Mouse (Mus musculus) kidney, embryonic 15.5 days (tissue): Measurements from ENCODE around the gene Clec2h. TPM values are rescaled to one million over a fixed set of nuclear protein-coding genes. Genes with fewer than 3 reads are reported as not detected.
"Not testable (repeated sequence)": the region's sequence is repeated elsewhere in the genome, so short reads cannot be mapped to it uniquely, and the experiment has no call there.

Source experiments
- ATAC-seq: fragments of 200-750 bp; cut with Nextera tagmentation; replicated peaks from 2 replicates; pipeline ENCODE4 v1.8.0; 2017; ENCODE audit warnings: moderate TSS enrichment; ENCODE audit not compliant: low FRiP score
- H3K27ac ChIP-seq: fragments of 300-500 bp; sonication (generic); 2 replicates; pipeline ENCODE4 v1.5.1; 2015; ENCODE audit warnings: mild to moderate bottlenecking, inconsistent platforms
- H3K27me3 ChIP-seq: fragments of 300-500 bp; sonication (generic); 2 replicates; pipeline ENCODE4 v1.6.1; 2015; ENCODE audit warnings: inconsistent platforms
- H3K36me3 ChIP-seq: fragments of 300-500 bp; sonication (generic); 2 replicates; pipeline ENCODE4 v1.6.1; 2015; ENCODE audit warnings: inconsistent platforms
- H3K4me1 ChIP-seq: fragments of 300-500 bp; sonication (generic); 2 replicates; pipeline ENCODE4 v1.6.1; 2015; ENCODE audit warnings: inconsistent platforms
- H3K4me2 ChIP-seq: fragments of 300-500 bp; sonication (generic); 2 replicates; pipeline ENCODE4 v1.6.1; 2015; ENCODE audit warnings: moderate library complexity, mild to moderate bottlenecking, inconsistent platforms
- H3K4me3 ChIP-seq: fragments of 300-500 bp; sonication (generic); replicated peaks from 2 replicates; pipeline ENCODE4 v1.5.1; 2015; ENCODE audit warnings: mild to moderate bottlenecking, inconsistent platforms
- H3K9ac ChIP-seq: fragments of 300-500 bp; sonication (generic); 2 replicates; pipeline ENCODE4 v1.6.1; 2015; ENCODE audit warnings: mild to moderate bottlenecking, inconsistent platforms
- H3K9me3 ChIP-seq: fragments of 300-500 bp; sonication (generic); replicated peaks from 2 replicates; pipeline ENCODE4 v1.6.1; 2016; ENCODE audit warnings: inconsistent platforms
- WGBS: fragments of 180-500 bp; shearing (Covaris S2); methylation state at CpG from one replicate; pipeline ENCODE4 v1.1.7; 2015; ENCODE audit warnings: mixed read lengths; 5-methylcytosine and 5-hydroxymethylcytosine counted together
- polyA plus RNA-seq: library from polyadenylated mRNA; unstranded; fragments of >200 nt; fragmentation: Nextera tagmentation; extraction: Ambion mirVana; gene quantifications from 2 replicates; pipeline ENCODE4 v1.2.1, GENCODE M21; 2015

Gene Clec2h
- polyA plus RNA-seq, 1 experiment from 2014 or later, result not detected

DNA sequence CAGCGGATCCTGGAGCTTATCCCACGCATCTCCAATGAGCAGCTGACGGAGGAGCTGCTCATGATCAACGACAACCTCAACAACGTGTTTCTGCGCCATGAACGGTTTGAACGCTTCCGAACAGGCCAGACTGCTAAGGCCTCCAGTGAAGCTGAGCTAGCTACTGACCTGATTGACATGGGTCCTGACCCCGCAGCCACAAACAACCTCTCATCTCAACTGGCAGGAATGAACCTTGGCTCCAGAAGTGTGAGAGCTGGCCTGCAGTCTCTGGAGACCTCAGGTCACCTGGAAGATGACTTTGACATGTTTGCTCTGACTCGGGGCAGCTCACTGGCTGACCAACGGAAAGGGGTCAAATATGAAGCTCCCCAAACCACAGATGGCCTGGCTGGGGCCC is 16.5 kb upstream of the Clec2h start:
- not testable (repeated sequence) for H3K27ac ChIP-seq, H3K9ac ChIP-seq, H3K4me2 ChIP-seq, H3K9me3 ChIP-seq, H3K36me3 ChIP-seq, H3K4me1 ChIP-seq, H3K4me3 ChIP-seq, H3K27me3 ChIP-seq, ATAC-seq
- WGBS, result 91% methylated on average over 12 of the region's 12 CpGs

DNA sequence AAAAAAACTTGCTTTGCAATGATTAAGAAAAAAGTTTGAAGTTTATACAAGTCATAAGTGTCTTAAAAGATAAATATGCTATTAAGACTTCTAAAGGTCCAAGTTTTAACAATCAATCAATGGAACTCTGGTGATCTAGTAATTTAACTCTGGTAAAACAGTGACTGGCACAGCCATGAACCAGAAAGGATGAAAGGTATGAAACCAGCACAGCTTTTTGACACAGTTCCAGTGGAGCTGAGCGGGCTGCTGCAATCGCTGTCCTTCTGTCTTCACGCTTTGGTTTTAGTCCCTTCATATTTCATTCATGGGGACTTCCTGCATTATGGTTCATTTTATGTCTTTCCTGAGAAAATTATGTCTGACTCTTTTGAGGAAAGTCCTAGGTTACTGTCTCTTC is 12.5 kb upstream of the Clec2h start:
- Histone ChIP-seq H3K27ac (no peak overlapping the region), H3K4me3 (no peak overlapping the region), H3K27me3 (no peaks in the 10 kb centered on the region), H3K4me2 (no peak overlapping the region), H3K9me3 (no peaks in the 10 kb centered on the region), H3K4me1 (no peaks in the 10 kb centered on the region), H3K9ac (no peak overlapping the region), H3K36me3 (no peaks in the 10 kb centered on the region)
- 68% methylated on average over 3 of the region's 3 CpGs for WGBS
- ATAC-seq, result no peak

DNA sequence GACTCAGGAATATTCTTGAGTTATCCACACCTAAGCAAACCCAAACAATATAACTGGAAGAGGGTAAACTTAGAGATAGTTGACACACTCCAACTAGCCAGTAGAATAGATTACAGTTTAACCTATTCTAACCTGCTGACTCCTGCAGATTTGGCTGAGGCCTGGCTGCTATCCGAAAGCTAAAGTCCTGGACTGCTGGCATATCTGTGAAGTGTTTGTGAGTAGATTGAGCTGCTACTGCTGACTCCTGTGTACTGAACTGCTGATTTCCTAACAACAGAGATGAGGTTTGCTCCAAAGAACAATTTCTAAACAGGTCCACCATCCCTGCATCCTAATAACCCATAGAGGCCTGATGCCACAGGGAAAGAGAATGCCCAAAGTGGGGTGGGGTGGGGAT is 12.0 kb upstream of the Clec2h start:
- 59% methylated on average over 1 of the region's 1 CpGs for WGBS
- peak; percentile 29; the same call in 1 of the 2 replicates for ATAC-seq

DNA sequence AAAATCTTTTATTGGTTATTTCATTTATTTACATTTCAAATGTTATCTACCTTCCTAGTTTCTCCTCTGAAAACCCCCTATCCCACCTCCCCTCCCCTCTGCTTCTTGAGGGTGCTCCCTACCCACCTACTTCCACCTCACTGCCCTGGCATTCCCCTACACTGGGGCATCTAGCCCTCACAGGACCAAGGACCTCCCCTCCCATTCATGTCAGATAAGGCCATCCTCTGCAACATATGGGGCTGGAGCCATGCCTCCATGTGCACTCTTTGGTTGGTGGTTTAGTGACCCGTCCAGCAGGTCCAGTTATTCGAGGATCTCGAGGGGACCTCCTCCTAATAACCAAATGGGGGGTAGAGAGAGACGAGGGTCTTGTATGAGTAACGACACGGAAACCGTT is 11.4 kb upstream of the Clec2h start:
- not testable (repeated sequence) for H3K4me1 ChIP-seq, H3K4me2 ChIP-seq, H3K4me3 ChIP-seq, H3K36me3 ChIP-seq, H3K27me3 ChIP-seq, ATAC-seq, H3K27ac ChIP-seq, H3K9me3 ChIP-seq, H3K9ac ChIP-seq
- 92% methylated on average over 7 of the region's 7 CpGs for WGBS

More for the DNA sequence above, 12.0 kb upstream of the Clec2h start:
- Histone ChIP-seq H3K36me3 (no peaks in the 10 kb centered on the region), H3K9me3 (no peaks in the 10 kb centered on the region), H3K4me2 (no peak overlapping the region), H3K4me3 (no peak overlapping the region), H3K9ac (no peak overlapping the region), H3K27me3 (no peaks in the 10 kb centered on the region), H3K4me1 (no peaks in the 10 kb centered on the region), H3K27ac (no peak overlapping the region)

DNA sequence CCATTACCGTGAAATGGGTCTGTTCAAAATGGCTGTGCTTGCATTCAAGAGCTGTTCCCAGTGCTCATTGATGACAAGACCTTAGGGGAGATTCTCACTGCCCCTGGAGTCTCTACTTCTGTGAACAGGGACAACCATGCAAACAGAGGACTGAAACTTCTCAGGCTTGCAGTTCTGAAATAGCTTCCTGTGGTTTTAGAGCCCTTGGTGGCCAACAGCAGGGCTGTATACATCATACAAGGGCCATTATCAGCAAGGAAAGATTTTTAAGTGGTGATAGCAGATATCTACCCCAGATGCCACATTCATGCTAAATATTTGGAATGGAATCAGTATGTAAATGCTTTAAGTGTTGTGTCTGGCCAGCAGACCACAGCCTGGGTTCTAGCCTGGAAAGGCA is 9.2 kb upstream of the Clec2h start:
- WGBS, result 94% methylated on average over 1 of the region's 1 CpGs
- no peak overlapping the region for H3K4me2 ChIP-seq

DNA sequence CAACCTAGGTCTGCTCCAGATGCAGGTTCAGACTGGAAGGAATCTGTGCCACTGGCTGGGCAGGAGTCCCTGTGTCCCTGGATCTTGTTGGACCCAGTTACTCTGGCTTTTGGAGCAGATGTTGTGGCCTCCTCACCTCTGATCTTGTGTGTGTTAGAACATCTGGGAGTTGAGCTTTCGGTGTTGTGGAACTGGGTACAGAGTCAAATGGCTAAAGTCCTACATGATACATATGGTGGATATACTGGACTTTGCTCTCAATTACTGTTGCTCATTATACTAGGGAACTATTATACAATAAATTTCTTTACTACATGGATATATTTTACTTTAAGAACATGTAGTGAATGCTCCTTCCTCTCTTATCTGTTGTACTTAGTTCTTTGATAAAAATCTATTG is 936 bp upstream of the Clec2h start:
- H3K4me3 ChIP-seq, result no peak overlapping the region
- no peak overlapping the region for H3K9ac ChIP-seq
- H3K4me1 ChIP-seq, result no peaks in the 10 kb centered on the region
- H3K4me2 ChIP-seq, result no peak overlapping the region
- 91% methylated on average over 1 of the region's 1 CpGs for WGBS
- no peaks in the 10 kb centered on the region for H3K27me3 ChIP-seq
- no peaks in the 10 kb centered on the region for H3K9me3 ChIP-seq
- no peak overlapping the region for H3K27ac ChIP-seq
- no peaks in the 10 kb centered on the region for H3K36me3 ChIP-seq
- ATAC-seq, result no peak

More for the DNA sequence above, 9.2 kb upstream of the Clec2h start:
- Histone ChIP-seq H3K27ac (no peak overlapping the region), H3K4me1 (no peaks in the 10 kb centered on the region), H3K4me3 (no peak overlapping the region), H3K27me3 (no peaks in the 10 kb centered on the region), H3K9me3 (no peaks in the 10 kb centered on the region), H3K36me3 (no peaks in the 10 kb centered on the region), H3K9ac (no peak overlapping the region)
- ATAC-seq, result no peak

DNA sequence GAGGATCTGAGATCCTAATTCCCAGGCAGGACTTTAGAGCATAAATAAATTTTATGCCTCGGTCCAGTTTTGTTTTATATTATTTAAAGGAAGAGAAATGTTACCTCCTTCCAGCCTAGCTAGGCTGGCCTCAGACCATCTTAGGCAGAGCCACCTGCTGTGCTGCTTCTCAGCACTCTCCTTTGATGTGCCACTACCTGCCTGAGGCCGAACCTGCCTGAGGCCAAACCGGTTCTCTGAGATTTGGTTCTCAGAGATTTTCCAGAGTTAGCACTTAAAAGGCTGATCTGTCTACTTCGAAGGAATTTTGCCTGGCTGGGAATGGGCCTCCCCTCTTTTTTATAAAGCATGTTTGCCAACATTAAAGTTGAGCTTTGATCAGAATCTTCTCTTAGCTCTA is 7.8 kb downstream of the Clec2h start:
- Histone ChIP-seq H3K9ac (no peak overlapping the region), H3K36me3 (no peaks in the 10 kb centered on the region), H3K4me2 (no peak overlapping the region), H3K4me3 (no peak overlapping the region), H3K27ac (no peak overlapping the region), H3K27me3 (no peaks in the 10 kb centered on the region), H3K9me3 (no peaks in the 10 kb centered on the region), H3K4me1 (no peaks in the 10 kb centered on the region)
- 51% methylated on average over 4 of the region's 4 CpGs for WGBS
- ATAC-seq, result no peak

DNA sequence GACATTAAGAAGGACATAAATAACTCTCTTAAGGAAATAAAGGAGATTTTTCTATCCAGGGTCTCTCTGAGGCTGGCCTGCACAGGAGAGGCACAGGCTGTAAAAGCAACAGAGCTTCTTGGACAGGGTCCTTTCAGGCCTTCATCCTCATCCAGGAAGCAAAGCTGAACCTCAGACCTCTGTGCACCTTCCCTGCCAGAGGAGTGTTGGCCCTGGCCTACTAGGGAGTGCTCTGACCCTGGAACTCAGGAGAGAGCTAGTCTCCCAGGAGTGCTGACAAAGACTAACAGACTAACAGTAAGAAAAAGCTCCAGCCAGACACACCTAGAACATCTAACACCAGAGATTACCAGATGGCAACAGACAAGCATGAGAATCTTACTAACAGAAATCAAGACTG is 17.4 kb downstream of the Clec2h start:
- H3K4me2 ChIP-seq, result no peak overlapping the region
- ATAC-seq, result no peak
- H3K36me3 ChIP-seq, result no peaks in the 10 kb centered on the region
- no peak overlapping the region for H3K9ac ChIP-seq
- no peak overlapping the region for H3K27ac ChIP-seq
- no peaks in the 10 kb centered on the region for H3K9me3 ChIP-seq
- no peaks in the 10 kb centered on the region for H3K27me3 ChIP-seq
- no peak overlapping the region for H3K4me3 ChIP-seq
- no peaks in the 10 kb centered on the region for H3K4me1 ChIP-seq

DNA sequence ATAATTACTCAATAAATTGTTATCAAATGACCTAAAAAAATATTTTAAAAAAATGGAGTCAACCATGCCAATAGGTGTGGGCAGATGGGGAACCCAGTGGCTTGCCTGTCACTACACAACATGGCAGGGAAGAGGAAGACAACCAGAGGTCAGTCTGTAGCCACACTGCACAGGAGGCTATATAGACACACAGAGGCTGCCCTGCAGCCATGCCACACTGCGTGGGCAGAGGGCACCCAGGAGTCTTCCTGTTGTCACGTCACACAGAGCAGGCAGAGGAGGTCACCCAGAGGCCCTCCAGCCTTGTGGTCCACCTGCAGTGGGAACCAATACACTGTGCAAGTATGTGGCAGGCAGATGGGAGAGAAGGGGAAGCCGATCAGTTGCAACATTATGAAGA is 39.5 kb downstream of the Clec2h start:
- Histone ChIP-seq H3K9me3 (no peaks in the 10 kb centered on the region), H3K36me3 (no peaks in the 10 kb centered on the region), H3K4me3 (no peak overlapping the region), H3K27ac (no peak overlapping the region), H3K27me3 (no peaks in the 10 kb centered on the region), H3K4me1 (no peaks in the 10 kb centered on the region), H3K9ac (no peak overlapping the region), H3K4me2 (no peak overlapping the region)
- 86% methylated on average over 3 of the region's 3 CpGs for WGBS
- ATAC-seq, result no peak

DNA sequence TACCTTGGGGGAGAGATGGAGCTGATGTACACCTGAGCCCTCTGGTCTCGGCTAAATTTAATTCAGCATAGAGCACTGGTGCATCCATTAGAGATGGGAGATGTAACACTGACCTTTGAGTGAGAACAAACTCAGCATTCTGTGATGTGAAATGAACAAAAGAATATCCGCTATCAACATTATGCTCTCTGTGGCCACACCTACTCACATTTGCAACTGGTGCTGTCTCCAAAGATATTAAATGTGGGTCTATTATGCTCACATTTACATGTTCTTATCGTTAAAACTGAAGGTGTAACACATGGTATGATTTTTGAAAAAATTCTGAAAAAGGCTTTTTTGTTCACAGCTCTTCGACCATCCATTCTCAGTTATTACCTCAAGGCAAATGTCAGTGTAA is 60.8 kb downstream of the Clec2h start, which contains the start of gene Klrb1:
TSS of gene Klrb1 (minus strand) at position 101 of the 400 bp plus-strand sequence.
- H3K4me3 ChIP-seq, result no peak within 1 kb of the TSS
- no peak for ATAC-seq
- no peaks in the 10 kb centered on the region for H3K4me1 ChIP-seq
- no peak within 1 kb of the TSS for H3K9ac ChIP-seq
- WGBS, result 85% methylated on average over 4 of the region's 4 CpGs
- H3K4me2 ChIP-seq, result no peak within 1 kb of the TSS
- H3K9me3 ChIP-seq, result no peaks in the 10 kb centered on the region
- no peaks in the 10 kb centered on the region for H3K27me3 ChIP-seq
- no peaks in the 10 kb centered on the region for H3K36me3 ChIP-seq
- H3K27ac ChIP-seq, result no peak within 1 kb of the TSS

Other genes starting within 250 kb of the Clec2h start
- 30.5 and 35.9 TPM in 2 replicates for gene Itfg2, start 237.5 kb upstream of the Clec2h start, polyA plus RNA-seq
- 521 and 534 TPM in 2 replicates for gene Fkbp4, start 223.7 kb upstream of the Clec2h start, polyA plus RNA-seq
- 1.6 and 2.2 TPM in 2 replicates for gene Pzp, start 135.7 kb upstream of the Clec2h start, polyA plus RNA-seq
- gene A2ml1, start 80.8 kb upstream of the Clec2h start, polyA plus RNA-seq, result 0.53 and 0.93 TPM in 2 replicates
- 0.39 TPM in 1 of 2 replicates, not detected in the other for gene Klrb1a, start 38.9 kb upstream of the Clec2h start, polyA plus RNA-seq
- not detected in 2 replicates for gene Klrb1, start 60.7 kb downstream of the Clec2h start, polyA plus RNA-seq
- gene Klrb1c, start 126.8 kb downstream of the Clec2h start, polyA plus RNA-seq, result 0.17 and 0.22 TPM in 2 replicates
- not detected in 2 replicates for gene Gm44511, start 163.9 kb downstream of the Clec2h start, polyA plus RNA-seq
- 0.09 TPM in 1 of 2 replicates, not detected in the other for gene Klrb1b, start 163.9 kb downstream of the Clec2h start, polyA plus RNA-seq
- 0.15 and 0.16 TPM in 2 replicates for gene Clec2i, start 225.2 kb downstream of the Clec2h start, polyA plus RNA-seq
- 0.68 TPM in 2 replicates for gene BC035044, start 228.7 kb downstream of the Clec2h start, polyA plus RNA-seq